Mouse (Mus musculus): ENCODE results near the gene Gnl3. TPM values are rescaled to one million over a fixed set of nuclear protein-coding genes. Genes with fewer than 3 reads are reported as not detected.

The Gnl3 gene
- polyA plus RNA-seq (2021; fragmentation: Nextera tagmentation), result 14.9 TPM in 2 replicates
- long read RNA-seq, experiment 1, partial matches to known transcripts, result 10 of 15 reads
- long read RNA-seq, experiment 1, other reads (novel, unspliced or antisense), result 4 of 15 reads
- long read RNA-seq, experiment 2, transcript Gnl3-201 (15 exons, 1,947 nt), result major isoform, 40 of 57 reads
- long read RNA-seq, experiment 2, partial matches to known transcripts, result 2 of 57 reads
- long read RNA-seq, experiment 2, other reads (novel, unspliced or antisense), result 14 of 57 reads

DNA sequence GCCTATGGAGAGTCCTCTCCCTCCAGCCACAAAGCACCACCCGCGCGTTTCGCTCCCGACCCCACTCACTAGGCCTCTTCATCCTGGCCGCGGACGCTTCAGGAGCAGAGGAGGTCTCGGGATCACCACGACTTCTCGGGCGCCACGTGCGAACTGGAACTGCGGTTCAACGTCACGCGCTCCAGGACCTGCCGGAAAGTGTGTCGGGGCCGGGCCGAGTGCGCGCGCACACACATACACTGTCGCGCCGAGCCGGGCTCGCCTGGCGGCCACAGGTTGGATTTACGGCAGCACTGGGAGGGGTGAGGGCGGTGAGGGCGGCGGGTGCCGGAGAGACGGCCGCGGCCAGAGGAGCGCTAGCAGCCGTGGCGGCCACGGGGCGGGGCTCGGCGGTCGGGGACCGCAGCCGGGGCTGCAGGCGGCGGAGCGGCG is at the start of gene Gnl3, which contains the start of gene Pbrm1:
TSS of gene Gnl3 (minus strand) at position 293 of the 432 bp plus-strand sequence.
TSS of gene Pbrm1 (plus strand) at position 279 of the 432 bp plus-strand sequence.

DNA sequence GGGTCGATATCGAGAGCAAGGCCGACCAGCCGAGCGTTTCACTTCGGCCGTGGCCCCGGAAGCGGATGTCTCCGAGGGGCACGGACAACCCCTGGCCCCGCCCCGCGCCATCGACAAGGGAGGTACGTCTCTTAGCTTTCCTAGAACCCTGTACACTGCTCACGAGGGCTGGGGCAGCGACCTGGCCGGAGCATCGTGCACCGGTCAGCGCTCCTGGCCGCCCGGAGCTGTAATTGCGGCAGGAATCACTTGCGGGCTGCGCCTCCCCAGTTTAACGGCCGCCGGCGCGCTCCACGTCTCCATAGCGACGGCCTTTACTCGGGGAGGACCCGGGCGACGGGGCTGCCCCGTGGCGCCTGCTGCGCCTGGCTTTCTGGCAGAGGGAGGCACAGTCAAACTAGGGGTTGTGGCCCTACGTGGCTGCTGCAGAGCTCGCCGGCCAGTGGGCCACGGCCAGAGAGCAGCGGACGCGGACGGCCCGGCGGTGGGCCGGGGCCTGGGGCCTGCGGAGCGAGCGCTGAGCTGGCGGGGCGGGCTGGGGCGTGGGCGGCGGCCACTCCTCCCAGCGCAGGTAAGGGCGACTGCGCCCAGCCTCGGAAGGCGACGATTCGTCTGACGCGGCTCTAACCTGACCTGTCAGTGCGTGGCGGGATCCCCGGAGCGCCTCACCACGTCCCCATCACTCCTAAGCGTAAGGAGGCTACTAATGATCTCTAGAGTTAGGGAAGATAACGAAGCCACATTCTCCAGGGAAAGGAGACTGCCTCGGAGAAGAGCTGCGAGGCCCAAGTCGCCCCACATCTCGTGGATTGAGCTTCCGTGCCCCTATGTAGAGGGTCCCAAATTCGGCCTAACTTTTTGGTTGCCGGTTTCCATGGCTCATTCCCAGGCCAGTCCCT is 17.4 kb downstream of the Gnl3 start, which contains the start of the genes Glt8d1 and Spcs1:
TSS of gene Glt8d1 (plus strand) at position 94 of the 899 bp plus-strand sequence.
TSS of gene Spcs1 (minus strand) at position 366 of the 899 bp plus-strand sequence.

Other genes with a start within 250 kb of the Gnl3 start
- 5.5 and 5.9 TPM in 2 replicates for gene Tmem110, start 193.6 kb downstream of the Gnl3 start, polyA plus RNA-seq (2021; fragmentation: Nextera tagmentation)
- 1.2 and 1.3 TPM in 2 replicates for gene Mustn1, start 140.0 kb downstream of the Gnl3 start, polyA plus RNA-seq (2021; fragmentation: Nextera tagmentation)
- not detected in 2 replicates for gene Itih4, start 132.7 kb downstream of the Gnl3 start, polyA plus RNA-seq (2021; fragmentation: Nextera tagmentation)
- gene Itih3, start 95.4 kb downstream of the Gnl3 start, polyA plus RNA-seq (2021; fragmentation: Nextera tagmentation), result 15.1 and 21.6 TPM in 2 replicates
- not detected in 2 replicates for gene Itih1, start 75.9 kb downstream of the Gnl3 start, polyA plus RNA-seq (2021; fragmentation: Nextera tagmentation)
- 6.8 and 8.2 TPM in 2 replicates for gene Nek4, start 67.8 kb downstream of the Gnl3 start, polyA plus RNA-seq (2021; fragmentation: Nextera tagmentation)
- 14.6 and 14.9 TPM in 2 replicates for gene Glt8d1, start 17.8 kb downstream of the Gnl3 start, polyA plus RNA-seq (2021; fragmentation: Nextera tagmentation)
- gene Spcs1, start 17.5 kb downstream of the Gnl3 start, polyA plus RNA-seq (2021; fragmentation: Nextera tagmentation), result 565 and 597 TPM in 2 replicates
- gene Pbrm1, start within 50 bp of the Gnl3 start, polyA plus RNA-seq (2021; fragmentation: Nextera tagmentation), result 7.9 and 9.7 TPM in 2 replicates
- 136 and 163 TPM in 2 replicates for gene Smim4, start 109.8 kb upstream of the Gnl3 start, polyA plus RNA-seq (2021; fragmentation: Nextera tagmentation)
- gene Nt5dc2, start 111.9 kb upstream of the Gnl3 start, polyA plus RNA-seq (2021; fragmentation: Nextera tagmentation), result 23.3 and 23.4 TPM in 2 replicates
- 6.7 and 8.1 TPM in 2 replicates for gene Stab1, start 149.5 kb upstream of the Gnl3 start, polyA plus RNA-seq (2021; fragmentation: Nextera tagmentation)
- 2.8 and 5.2 TPM in 2 replicates for gene Tnnc1, start 189.2 kb upstream of the Gnl3 start, polyA plus RNA-seq (2021; fragmentation: Nextera tagmentation)
- gene Nisch, start 197.8 kb upstream of the Gnl3 start, polyA plus RNA-seq (2021; fragmentation: Nextera tagmentation), result 170 and 174 TPM in 2 replicates
- 0.06 and 0.13 TPM in 2 replicates for gene Sema3g, start 198.7 kb upstream of the Gnl3 start, polyA plus RNA-seq (2021; fragmentation: Nextera tagmentation)
- 3.5 and 4.3 TPM in 2 replicates for gene Phf7, start 232.2 kb upstream of the Gnl3 start, polyA plus RNA-seq (2021; fragmentation: Nextera tagmentation)
- gene Bap1, start 232.3 kb upstream of the Gnl3 start, polyA plus RNA-seq (2021; fragmentation: Nextera tagmentation), result 66.7 and 67.4 TPM in 2 replicates

Measured in layer of hippocampus, adult 6 months (tissue).